Mouse (Mus musculus): ENCODE measurements around the gene Gm5640.
"Not testable (repeated sequence)": the region's sequence is repeated elsewhere in the genome, so short reads cannot be mapped to it uniquely, and the experiment has no call there.

Gm5640 gene

DNA sequence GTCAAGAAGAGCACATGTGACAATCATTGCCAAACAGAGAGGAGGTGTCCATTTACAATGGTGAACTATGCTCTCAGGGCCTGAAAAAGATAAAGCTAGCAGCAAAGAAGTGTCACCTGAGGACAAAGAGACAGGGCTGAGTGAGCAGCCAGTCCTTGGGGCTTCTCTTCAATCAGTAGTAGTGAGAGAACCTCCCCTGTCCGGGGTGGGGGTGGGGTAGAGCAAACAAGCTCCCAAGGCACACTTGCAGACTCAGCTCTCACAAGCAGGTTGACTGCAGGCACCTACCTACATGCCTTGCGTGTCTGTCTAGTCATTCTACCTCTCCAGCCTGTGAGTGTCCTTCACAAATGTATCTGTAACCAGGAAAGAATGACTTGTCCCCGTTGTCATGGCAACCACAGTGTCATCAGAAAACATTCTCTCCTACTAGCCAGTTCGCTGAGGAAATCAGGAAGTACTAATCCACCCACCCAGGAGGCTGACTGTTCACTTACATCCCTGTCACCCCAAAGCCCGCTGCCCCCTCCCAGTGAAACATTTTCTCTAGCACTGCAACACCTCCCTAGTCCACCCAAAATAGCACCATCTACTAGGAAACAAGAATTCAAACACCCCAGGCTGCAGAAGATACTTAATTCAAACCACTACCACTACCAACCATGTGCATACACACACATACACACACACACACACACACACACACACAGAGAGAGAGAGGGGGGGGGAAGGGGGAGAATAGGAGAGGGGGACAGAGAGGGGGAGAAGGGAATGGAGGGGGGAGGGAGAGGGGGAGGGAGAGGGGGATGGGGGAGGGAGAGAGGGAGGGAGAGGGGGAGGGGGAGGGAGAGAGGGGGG, at the start of gene Gm5640:
TSS of gene Gm5640 (minus strand) at position 170 of the 858 bp plus-strand sequence.
- not testable (repeated sequence) for DNase-seq (ENCODE audit: low spot score in 2 of 2)

DNA sequence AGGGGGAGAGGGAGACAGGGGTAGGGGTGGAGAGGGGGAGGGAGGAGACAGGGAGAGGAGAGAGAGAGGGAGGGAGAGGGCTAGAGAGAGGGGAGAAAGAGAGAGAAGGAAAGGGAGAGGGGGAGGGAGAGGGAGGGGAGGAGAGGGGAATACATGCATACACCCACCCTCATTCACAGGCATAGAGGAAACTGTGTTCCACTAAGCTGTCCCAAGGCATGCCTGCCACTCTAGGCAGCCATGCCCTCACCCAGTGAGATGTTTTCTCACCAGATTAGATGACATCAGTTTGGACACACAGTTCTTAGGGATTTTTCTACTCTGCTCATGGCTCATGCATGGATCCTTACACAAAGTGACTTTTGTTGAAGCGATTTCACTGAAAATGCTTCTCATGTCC, 958 bp upstream of the Gm5640 start:
- DNase-seq (ENCODE audit: low spot score in 2 of 2): not testable (repeated sequence)

DNA sequence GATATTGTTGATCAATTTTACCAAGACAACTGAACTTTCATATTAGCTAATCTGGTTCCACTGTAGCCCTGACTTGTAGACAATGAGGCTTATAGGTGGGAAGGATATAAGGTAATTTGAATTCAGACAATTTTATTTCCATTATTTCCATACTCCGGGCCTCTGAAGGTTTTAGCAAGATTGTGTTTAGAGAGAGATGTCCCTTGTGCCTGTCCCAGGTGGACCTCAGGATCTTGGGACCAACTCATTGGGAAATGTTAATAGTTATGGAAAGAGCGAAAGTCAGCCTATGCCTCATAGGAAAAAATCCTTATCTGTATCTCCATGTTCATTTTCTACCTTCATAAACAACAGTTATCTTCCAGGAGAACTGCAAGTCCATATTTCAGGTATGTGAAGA, 53.1 kb downstream of the Gm5640 start, which contains the start of gene Olfr1325:
TSS of gene Olfr1325 (plus strand) at position 301 of the 400 bp plus-strand sequence.
- DNase-seq (ENCODE audit: low spot score in 2 of 2): no peak
